ENCODE assay signal across 18 mouse cellular contexts in the genomic region with DNA sequence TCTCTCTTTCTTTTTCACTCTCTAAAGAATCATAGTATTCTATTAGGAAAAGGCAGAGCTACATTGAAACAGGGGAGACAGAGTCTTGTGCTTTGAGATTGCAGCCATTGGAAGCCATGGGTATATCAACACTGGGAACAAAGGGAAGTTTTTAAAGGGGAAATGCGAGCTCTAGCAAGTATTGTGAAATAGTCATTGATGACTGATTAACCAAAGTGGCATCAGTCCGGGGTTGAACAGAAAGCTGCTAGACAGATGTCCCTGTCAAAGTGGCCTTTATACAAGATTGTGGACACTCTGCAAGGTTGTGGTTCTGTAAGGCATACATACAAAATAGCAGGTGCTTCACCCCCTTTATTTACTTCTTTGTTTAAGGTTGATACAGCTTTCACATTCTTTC.
"Had no signal": no experiment of that assay in that cellular context is flagged by ENCODE, and none has a peak within 500 bp of the region (broad histone marks: within the 10 kb centered on the region; RNA-seq: fewer than 3 reads in every experiment).

No protein-coding gene starts in this region.

- H3K4me2 ChIP-seq: lung, embryonic 14.5 days; midbrain, embryonic 15.5 days; neural tube, embryonic 13.5 days; stomach, embryonic 15.5 days had no signal

- H3K4me3 ChIP-seq: layer of hippocampus, adult 2 months; limb, embryonic 10.5 days; midbrain, embryonic 10.5 days; midbrain, embryonic 15.5 days; neural tube, embryonic 13.5 days; stomach, embryonic 15.5 days had no signal

- H3K9ac ChIP-seq: lung, embryonic 14.5 days; midbrain, embryonic 15.5 days; neural tube, embryonic 13.5 days; stomach, embryonic 15.5 days had no signal

- H3K27me3 ChIP-seq: midbrain, embryonic 15.5 days; neural tube, embryonic 13.5 days; stomach, embryonic 15.5 days had no signal

- ATAC-seq: hindbrain, postnatal 0 days; midbrain, embryonic 15.5 days had no signal

- DNase-seq: kidney, adult 9 months; kidney, postnatal 10 days; kidney, postnatal 4 days; lung, embryonic 14.5 days; lung, postnatal 10 days; lung, postnatal 4 days; retina, postnatal 1 day; right cerebral cortex, postnatal 4 days; spleen, adult 18-20 months; thymus, adult 2 months; thymus, postnatal 25 days had no signal

- H3K27ac ChIP-seq: hindbrain, postnatal 0 days; layer of hippocampus, adult 2 months; limb, embryonic 10.5 days; midbrain, embryonic 10.5 days; midbrain, embryonic 15.5 days; neural tube, embryonic 13.5 days; stomach, embryonic 15.5 days had no signal

- H3K9me3 ChIP-seq: limb, embryonic 10.5 days; midbrain, embryonic 15.5 days; stomach, embryonic 15.5 days had no signal

- H3K36me3 ChIP-seq: limb, embryonic 10.5 days; midbrain, embryonic 10.5 days; midbrain, embryonic 15.5 days; neural tube, embryonic 13.5 days; stomach, embryonic 15.5 days had no signal
